Mouse (Mus musculus) intestine, embryonic 16.5 days (tissue): ENCODE measurements around the gene Crhr1. TPM values are rescaled to one million over a fixed set of nuclear protein-coding genes. Genes with fewer than 3 reads are reported as not detected.

Experiments
- polyA plus RNA-seq: library from polyadenylated mRNA; unstranded; fragments of >200 nt; fragmentation: Nextera tagmentation; extraction: Ambion mirVana; gene quantifications from 2 replicates; pipeline ENCODE4 v1.2.1, GENCODE M21; 2015

Crhr1 gene
- polyA plus RNA-seq, 1 experiment from 2014 or later = 0.12 TPM

Other genes starting within 250 kb of the Crhr1 start
- gene Nsf, start 178.8 kb upstream of the Crhr1 start, polyA plus RNA-seq = 44.4 and 45.8 TPM in 2 replicates
- gene Arf2, start 166.1 kb upstream of the Crhr1 start, polyA plus RNA-seq = 39.7 and 41.5 TPM in 2 replicates
- not detected in 2 replicates for gene Sppl2c, start 53.5 kb downstream of the Crhr1 start, polyA plus RNA-seq
- gene Mapt, start 98.5 kb downstream of the Crhr1 start, polyA plus RNA-seq = 13.6 and 15.8 TPM in 2 replicates